Mouse (Mus musculus) mouse embryonic stem cell (cell line): Measurements from ENCODE around the gene Mef2d.

Source experiments
- in situ Hi-C, 2 experiments: fragments of 300-500 bp; cut with MboI; formaldehyde crosslinking; loops; 1 replicate in 1 of 2; 3 replicates in 1 of 2; pipeline ENCODE4 v1.14.3; 2019 to 2020; ENCODE audit warnings: low sequenced_read_pairs in 2 of 2, low pct_unique_long_range_greater_than_20kb in 1 of 2, mixed read lengths in 1 of 2; ENCODE audit not compliant: unreplicated experiment in 1 of 2

Mef2d gene

DNA sequence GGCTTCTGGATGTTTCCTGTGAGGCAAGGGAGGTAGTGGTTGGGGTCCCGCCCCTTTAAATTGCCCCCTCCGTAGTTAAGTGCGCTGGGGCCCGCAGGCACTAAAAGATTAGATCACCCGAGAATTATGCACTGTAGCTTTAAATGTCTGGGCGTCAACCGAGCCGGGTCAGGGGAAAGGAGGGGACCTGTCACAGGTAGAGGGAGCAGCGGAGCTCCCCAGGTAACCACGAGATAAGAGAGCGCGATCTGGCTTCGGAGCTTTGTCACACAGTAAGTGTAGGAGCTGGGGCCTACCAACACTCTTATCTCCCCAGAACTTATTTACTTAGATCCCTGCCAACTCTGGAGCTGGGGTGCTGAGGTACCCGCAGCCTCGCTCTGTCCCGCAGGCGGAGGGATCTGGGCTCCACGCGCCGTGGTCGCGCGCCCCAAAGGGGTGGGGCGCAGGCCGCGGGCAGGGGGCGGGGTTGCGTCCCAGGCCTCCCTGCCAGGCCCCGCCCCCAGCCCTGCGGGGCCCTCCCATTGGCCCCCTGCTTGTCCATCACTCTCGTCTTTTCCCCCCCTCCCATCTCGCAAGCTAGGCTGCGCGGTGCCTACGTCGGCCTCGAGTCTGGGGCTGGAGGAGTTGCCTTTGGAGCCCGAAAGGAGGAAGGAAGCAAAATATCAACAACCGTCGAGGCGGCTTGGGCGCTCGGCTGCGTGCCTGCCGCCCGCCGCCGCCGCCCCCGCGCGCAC lies at the start of gene Mef2d:
Mef2d (plus strand) TSS at position 586 of the 737 bp plus-strand sequence.
- in situ Hi-C loops = no loop called here

DNA sequence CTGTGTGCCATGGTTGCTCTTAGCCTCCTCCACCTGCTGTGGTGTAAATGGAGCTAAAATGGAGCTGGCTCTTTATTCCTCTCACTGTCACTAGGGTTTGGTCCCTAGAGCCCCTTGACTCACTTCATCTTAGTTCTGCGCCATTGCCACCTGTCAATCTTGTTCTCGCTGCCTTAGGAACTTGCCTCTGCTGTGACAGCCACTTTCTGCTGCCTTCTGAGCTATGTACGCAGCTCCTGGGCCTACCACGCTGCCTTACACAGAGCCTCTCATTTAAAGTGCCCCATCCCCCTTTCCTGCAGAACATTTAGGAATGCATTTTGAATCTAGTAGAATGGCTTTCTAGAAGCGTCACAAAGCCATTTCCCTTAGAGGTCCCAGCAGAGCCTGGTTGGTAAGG lies 48.0 kb upstream of the Mef2d start:
- in situ Hi-C loops = no loop called here

DNA sequence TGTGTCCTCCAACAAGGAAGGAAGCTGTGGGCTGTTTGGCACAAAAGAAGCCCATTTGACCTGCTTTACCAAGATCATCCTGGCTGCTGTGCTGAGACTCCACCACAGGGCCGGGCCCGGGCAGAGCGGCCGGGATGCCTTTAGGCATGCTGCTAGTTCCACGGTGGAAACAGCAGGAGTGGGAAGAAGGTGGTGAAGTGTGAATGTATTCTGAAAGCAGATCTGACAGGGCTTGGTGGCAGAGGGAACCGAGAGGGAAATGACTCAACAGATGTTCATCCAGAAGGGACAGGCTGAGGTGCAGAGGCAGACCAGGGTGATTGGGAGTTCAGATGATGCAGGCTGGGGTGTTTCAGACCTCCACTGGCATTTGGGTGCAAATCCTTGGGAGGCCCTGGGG lies 44.5 kb upstream of the Mef2d start:
- in situ Hi-C loops = no loop called here

DNA sequence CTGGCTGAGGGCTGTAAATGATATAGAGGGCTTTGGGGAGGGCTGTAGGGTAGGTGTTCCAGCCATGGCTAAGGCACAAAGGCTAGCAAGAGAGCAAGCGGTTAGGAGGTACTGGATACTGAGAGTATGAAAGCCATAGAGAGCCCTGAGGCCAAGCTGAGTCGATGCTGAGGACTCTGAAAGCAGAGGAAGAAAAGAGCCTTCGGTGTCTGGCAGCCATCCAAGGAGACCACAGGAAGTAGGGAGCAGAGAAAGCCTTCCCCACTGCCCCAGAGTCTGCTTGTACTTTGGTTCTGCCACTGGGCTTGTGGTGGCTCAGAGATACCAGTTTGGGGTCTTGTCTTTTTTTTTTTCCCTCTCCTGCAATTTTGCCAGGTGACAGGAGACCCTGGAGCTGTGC lies 41.9 kb upstream of the Mef2d start:
- in situ Hi-C loops = no loop called here

DNA sequence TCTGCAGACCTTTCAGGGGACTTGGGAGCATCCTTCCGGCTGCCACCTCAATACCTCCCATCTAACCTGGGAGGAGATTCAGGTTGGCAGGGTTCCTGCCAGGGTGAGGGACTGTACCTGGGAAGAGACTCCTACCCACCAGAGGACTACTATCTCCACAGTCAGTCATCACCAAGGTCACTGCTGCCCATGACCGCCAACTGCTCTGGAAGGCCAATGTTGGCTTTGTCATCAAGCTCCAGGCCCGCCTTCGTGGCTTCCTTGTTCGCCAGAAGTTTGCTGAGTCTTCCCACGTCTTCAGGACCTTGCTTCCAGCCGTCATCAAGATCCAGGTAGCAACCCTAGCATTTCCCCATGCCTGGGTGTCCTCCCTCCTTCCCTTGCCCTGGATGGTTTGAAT lies 40.4 kb upstream of the Mef2d start:
- in situ Hi-C loops = no loop called here

DNA sequence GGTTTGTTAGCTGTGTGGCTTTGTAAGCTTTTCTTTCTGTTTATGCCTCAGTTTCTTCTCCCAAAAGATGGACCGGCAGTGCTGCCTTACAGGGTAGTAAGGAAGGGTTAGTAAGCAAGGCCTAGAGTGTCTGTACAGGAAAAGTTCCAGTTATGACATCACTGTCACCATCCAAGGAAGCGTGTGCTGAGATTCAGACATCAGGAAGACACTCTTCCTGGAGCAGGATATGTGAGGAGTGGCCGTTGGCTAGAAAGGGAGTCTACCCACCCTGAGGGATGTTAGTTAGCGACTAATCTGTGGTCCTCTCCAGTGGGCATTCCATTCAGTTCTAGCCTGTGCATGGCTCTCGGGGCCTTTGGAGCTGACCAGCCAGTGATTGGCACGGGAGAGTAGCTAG lies 40.0 kb upstream of the Mef2d start:
- in situ Hi-C loops = no loop called here

DNA sequence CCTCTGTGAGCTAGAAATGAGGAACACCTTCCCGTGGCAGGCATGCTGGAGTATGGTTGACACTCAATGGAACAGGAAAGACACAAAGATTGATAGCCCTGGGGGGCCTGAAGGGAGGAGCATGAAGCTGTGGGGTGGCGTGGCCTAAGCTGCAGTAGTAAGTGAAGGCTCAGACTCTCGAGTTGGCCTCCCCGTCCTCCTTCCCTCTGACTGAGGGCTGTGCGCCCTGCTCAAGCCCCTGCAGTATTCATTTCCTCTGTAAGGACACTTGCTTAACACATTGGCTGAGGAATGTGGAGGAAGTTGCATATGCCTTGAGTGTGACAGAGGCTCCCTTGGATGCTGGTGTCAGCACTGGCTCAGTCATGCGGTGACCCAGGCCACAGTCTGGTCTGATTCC lies 39.6 kb upstream of the Mef2d start:
- in situ Hi-C loops = no loop called here

DNA sequence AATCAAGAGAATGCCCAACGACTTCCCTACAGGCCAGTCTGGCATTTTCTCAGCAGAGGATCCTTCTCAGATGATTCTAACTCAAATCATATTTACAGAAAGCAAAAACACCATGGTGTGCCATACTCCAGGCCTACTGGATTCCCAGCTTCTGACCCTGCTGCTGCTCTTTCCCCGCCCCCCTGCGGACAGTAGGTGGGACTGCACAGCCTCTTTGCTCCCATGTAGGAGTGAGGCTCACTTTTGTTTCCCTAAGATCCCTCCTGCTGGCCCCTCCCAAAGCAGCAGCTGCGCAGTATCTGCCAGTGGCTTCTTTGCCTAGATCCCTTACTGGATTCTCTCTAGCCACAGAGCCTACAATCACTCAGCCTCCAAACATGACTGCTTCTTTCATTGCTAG lies 36.0 kb upstream of the Mef2d start:
- in situ Hi-C loops = no loop called here

DNA sequence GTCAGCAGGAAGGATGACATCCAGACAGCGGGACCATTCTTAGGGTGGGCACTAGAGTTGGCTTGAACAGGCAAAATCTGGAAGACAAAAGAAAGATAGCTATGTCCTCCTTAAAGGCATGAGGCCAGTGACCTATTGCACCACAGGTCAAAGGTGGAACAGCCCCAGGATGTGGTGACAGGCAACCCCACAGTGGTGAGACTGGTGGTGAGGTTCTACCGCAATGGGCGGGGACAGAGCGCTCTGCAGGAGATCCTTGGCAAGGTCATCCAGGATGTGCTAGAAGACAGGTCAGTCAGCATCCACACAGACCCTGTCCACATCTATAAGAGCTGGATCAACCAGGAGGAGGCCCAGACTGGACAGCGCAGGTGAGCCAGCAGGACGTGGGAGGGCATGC lies 33.0 kb upstream of the Mef2d start:
- in situ Hi-C loops = no loop called here

DNA sequence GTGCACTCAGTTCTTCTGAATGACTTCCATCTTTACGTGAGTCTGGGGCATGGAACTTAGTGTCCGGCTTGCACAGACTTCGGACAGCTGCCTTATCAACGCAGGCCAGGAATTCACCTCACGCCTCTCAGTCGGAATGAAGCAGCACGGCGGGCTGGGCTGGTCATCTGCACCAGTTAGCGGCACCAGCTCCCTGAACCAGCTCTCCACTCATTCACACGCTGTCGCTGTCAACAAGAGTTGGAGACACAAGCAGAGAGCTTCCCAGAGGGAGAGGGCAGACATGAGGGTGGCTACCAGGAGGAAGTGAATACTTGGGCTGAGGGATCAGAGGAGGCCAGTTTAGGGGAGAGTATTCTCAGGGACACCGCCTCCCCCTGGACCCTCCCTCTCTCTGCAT lies 27.8 kb upstream of the Mef2d start:
- in situ Hi-C loops = no loop called here

DNA sequence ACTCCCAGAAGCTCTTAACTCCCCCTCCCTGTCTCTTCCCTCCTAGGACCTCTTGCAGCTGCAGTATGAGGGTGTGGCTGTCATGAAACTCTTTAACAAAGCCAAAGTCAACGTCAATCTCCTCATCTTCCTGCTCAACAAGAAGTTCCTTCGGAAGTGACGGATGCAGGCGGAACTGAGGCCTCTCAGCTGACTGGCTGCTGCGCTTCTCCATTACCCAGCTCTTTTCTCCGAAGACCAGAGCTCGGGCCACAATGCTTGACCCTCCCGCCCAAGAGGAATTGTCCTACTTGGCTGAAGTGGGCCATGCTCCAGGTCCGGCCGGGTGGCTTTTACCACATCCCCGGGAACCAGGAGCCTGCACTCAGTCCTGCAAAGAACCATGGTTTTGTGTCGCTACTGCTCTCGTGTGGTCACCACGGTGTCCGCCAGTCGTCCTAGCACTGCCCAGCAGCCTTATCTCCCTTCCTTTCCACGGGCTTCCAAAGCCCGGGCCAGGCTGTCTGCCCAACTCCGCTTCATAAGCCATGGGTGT lies 22.0 kb upstream of the Mef2d start:
- in situ Hi-C loops = no loop called here

DNA sequence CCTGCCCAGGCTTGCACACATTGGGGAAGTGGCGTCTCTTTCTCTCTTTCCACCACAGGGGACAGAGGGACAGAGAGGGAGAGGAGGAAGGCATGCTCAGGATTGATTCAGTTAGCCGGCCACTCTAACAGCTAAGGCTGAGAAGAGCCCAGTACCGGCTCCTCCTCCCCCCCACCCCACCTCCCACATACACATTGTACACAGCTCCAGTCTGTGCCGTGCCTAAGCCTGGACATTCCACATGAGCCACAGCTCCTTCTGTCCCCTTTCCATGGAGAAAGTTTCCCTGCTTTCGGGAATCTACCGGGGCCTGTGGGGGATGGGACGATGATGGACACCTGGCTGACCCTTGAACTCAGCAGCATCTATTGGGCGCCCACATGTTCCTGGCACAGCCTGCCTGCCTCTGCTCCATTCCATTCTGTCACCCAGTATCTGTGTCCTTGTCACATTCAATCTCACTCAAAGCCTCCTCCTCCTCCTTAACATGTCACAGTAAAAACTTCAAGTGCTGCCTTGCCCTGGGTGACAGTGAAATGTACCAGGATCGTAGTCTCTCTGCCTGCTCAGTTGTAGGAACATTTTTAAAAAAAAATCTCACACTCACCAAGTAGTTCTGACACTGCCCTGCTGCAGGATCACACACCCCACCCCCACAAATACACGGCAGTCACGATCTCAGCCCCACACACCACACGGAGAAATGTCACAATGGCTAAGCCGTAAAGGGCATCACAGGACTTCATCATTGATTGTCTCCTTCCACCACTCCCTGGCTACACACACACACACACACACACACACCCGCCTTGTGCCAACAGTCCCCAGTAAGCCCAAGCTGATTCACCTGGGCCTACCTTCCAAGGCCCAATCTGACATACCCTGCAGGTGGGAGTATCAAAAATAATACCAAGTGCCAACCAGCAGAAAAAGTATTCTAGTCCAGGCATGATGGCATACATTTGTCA lies 20.7 kb upstream of the Mef2d start:
- in situ Hi-C loops = no loop called here

DNA sequence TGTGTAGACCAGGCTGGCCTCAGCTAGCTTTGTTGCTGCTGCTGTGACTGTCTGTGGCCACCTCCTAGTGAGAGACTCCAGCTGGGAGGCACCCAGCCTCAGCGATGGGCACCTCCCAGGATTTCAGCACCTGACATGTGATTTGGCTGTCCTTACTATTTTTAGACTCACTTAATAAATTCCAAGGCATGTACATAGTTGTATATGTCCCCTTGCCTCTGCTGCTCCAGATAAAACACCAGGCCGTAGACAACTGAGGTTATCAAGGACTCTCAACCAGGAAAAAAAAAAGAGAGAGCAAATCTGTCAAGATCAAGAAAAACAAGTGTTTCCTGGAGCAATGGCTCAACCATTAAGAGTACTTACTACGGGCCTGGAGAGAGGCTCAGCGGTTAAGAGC lies 17.0 kb upstream of the Mef2d start:
- in situ Hi-C loops = no loop called here

DNA sequence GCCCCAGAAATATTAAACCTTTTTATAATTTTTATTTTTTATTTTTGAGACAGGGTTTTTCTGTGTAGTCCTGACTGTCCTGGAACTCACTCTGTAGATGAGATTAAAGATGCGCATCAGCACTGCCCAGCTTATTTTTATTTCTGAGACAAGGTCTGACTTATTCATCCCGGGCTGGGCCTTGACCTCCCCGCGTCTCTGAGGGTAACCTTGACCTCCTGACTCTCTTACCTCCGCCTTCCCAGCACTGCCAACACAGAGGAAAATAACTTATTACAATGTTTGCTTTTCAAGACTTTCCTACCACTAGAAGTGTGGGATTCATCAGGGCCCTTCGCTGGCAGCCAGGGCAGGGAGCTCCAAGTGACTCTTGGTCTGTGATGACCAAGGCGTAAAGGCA lies 16.0 kb upstream of the Mef2d start:
- in situ Hi-C loops = no loop called here

DNA sequence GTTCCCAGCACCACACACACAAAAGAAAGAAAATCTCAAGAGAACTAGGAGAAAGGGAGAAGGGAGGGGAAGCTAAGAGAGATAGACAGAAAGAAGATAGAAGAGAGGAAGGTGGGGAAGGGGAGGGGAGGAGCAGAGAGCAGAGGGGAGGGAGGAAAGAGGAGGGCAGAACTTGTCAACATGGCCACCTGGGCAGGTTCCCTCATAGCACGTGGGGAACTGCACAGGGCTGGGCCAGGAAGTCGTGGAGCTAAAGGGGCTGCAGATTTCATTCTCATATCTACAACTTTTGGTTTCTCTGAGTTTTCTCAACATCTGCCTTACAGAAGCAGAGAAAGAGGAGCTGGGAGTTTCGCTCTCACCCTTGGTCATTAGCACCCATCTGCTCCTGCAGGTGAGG lies 14.5 kb upstream of the Mef2d start:
- in situ Hi-C loops = no loop called here

DNA sequence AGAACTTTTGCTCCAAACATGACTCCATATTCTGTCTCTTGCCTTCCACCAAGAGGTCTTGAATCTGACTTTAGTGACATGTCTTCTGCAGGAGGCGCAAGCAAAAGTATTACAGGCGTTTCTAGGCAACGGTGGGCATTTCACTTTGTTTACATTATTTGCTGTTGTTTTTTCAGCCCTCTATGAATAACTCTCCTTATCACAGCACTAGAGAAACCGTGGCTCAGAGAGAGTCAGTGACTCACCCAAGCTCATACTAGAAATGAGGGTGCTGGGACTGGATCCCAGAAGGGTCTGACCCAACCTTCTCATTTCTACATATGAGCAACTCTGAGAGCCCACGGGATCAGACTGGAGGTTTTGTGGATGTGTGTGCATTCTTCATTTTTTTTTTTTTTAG lies 14.1 kb upstream of the Mef2d start:
- in situ Hi-C loops = no loop called here

DNA sequence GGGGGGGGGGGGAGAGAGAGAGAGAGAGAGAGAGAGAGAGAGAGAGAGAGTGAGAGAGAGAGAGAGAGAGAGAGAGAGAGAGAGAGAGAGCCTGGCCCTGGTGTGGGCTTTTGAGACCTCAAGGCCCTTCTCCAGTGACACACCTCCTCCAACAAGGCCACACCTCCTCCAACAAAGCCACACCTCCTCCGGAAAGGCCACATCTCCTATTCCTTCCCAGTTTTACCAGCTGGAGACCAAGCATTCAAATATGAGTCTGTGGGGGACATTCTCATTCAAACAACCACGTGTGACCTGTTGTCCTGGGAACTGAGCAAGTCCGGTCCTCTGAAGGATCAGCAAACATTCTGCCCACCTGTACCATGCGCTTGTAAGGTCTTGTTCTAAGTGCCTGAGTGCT lies 13.2 kb upstream of the Mef2d start:
- in situ Hi-C loops = no loop called here

DNA sequence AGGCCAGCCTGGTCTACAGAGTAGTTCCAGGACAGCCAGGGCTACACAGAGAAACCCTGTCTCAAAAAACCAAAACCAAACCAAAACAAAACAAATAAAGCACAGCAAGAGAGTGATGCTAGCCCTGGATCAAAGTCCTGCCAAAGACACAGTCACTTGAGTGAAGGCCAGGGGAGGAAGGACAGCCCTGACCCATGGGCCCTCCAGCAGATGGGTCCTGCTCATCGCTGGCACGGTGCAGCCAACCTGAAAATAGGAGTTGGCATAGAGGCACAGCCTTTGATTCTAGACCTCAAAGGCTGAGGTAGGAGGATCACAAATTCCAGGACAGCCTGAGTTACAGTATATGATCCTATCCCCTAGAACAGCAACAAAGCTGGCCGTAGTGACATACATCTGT lies 11.1 kb upstream of the Mef2d start:
- in situ Hi-C loops = no loop called here

DNA sequence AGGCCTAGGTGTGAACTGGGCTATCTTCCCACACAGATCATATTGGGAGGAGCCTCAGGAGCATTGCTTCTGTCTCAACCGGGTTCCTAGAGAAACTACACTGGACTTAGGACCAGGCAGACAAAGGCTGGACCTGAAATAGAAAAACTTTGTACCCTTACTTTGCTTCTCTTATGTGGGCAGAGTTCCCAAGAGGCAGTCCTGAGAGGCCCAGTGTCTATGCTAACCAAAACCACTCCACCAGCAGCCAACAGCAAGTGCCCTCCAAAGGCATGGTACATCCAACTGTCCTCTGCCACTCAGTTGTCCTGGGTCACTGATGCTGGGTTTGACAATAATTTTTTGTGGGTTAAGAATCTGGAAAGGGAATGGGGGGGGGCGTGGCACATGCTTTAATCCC lies 9.7 kb upstream of the Mef2d start:
- in situ Hi-C loops = no loop called here
